Mouse (Mus musculus) midbrain, embryonic 11.5 days (tissue): ENCODE data around the gene Hpse. TPM values are rescaled to one million over a fixed set of nuclear protein-coding genes. Genes with fewer than 3 reads are reported as not detected.

Source experiments
- ATAC-seq: fragments of 200-750 bp; cut with Nextera tagmentation; 2 replicates; pipeline ENCODE4 v1.8.0; 2017; ENCODE audit warnings: moderate TSS enrichment, moderate library complexity; ENCODE audit not compliant: low FRiP score
- DNase-seq: peaks from one replicate; pipeline ENCODE4 v3.0.0; 2015; ENCODE audit warnings: low spot score; ENCODE audit errors: missing footprints
- H3K27ac ChIP-seq: fragments of 300-500 bp; sonication (generic); 2 replicates; pipeline ENCODE4 v1.5.1; 2014; ENCODE audit warnings: low read depth, low read length
- H3K27me3 ChIP-seq: fragments of 300-500 bp; sonication (generic); 2 replicates; pipeline ENCODE4 v1.6.1; 2014; ENCODE audit warnings: mild to moderate bottlenecking, low read length, moderate library complexity, mixed read lengths; ENCODE audit not compliant: control insufficient read depth, insufficient read depth
- H3K36me3 ChIP-seq: fragments of 300-500 bp; sonication (generic); 2 replicates; pipeline ENCODE4 v1.6.1; 2014; ENCODE audit warnings: mild to moderate bottlenecking, low read length, moderate library complexity, mixed read lengths; ENCODE audit not compliant: control insufficient read depth, insufficient read depth
- H3K4me1 ChIP-seq: fragments of 300-500 bp; sonication (generic); 2 replicates; pipeline ENCODE4 v1.6.1; 2014; ENCODE audit warnings: low read length; ENCODE audit not compliant: control insufficient read depth, insufficient read depth
- H3K4me2 ChIP-seq: fragments of 300-500 bp; sonication (generic); 2 replicates; pipeline ENCODE4 v1.6.1; 2014; ENCODE audit warnings: mild to moderate bottlenecking, moderate library complexity
- H3K4me3 ChIP-seq: fragments of 300-500 bp; sonication (generic); 2 replicates; pipeline ENCODE4 v1.5.1; 2014; ENCODE audit warnings: low read depth, low read length
- H3K9ac ChIP-seq: fragments of 300-500 bp; sonication (generic); 2 replicates; pipeline ENCODE4 v1.6.1; 2014; ENCODE audit warnings: low read length
- H3K9me3 ChIP-seq: fragments of 300-500 bp; sonication (generic); 2 replicates; pipeline ENCODE4 v1.6.1; 2016; ENCODE audit warnings: low read length; ENCODE audit not compliant: control insufficient read depth
- WGBS: fragments of 180-500 bp; shearing (Covaris S2); extraction: QIAGEN DNeasy Blood & Tissue Kit; methylation state at CpG from one replicate; pipeline ENCODE4 v1.1.7; 2014; 5-methylcytosine and 5-hydroxymethylcytosine counted together
- polyA plus RNA-seq: library from polyadenylated mRNA; unstranded; fragments of >200 nt; fragmentation: Nextera tagmentation; extraction: Ambion mirVana; gene quantifications from 2 replicates; pipeline ENCODE4 v1.2.1, GENCODE M21; 2014

Gene Hpse
- polyA plus RNA-seq, 1 experiment from 2014 or later: 1.3 TPM

DNA sequence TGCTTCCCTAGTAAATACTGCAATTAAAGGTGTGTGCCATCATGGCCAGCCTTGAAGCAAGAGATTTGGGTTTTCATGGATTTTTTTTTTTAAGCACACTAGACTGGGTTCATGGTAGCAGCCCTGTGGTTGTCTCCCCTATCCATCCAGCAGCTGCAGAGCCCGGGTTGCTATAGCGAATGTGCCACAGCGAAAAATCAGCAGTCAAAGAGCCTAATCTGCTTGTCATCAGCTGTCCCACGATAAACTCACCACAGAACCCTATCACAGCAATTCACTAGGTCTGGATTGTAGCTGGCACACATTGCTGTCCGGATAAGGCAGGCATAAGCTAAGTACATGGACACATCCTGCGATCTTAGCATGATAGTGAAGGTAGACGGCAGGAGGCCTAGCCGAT, 17.4 kb upstream of the Hpse start:
- peak; percentile 81 for DNase-seq
- H3K4me1 ChIP-seq: no peaks in the 10 kb centered on the region
- H3K27ac ChIP-seq: no peak overlapping the region
- no peak overlapping the region for H3K4me3 ChIP-seq
- no peak for ATAC-seq
- H3K9ac ChIP-seq: no peak overlapping the region
- no peaks in the 10 kb centered on the region for H3K27me3 ChIP-seq
- H3K4me2 ChIP-seq: no peak overlapping the region
- 89% methylated on average over 8 of the region's 8 CpGs for WGBS
- H3K36me3 ChIP-seq: no peaks in the 10 kb centered on the region
- no peaks in the 10 kb centered on the region for H3K9me3 ChIP-seq

DNA sequence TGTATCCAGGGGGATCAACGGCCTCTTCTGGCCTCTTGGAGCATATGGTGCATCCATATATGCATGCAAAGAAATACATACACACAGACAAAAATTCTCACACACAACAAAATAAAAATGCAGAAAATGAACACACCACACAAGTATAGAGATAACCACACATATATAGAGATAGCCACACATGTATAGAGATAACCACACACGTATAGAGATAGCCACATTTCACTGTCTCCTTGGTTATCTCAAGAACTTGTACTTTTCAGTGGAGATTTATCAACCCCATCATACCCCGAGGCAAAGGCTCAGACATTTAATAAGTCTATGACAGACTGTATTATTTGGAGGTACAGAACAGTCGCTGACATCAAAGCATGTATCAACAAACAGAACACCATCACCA, 15.0 kb upstream of the Hpse start:
- Histone ChIP-seq H3K9ac (no peak overlapping the region), H3K9me3 (no peaks in the 10 kb centered on the region), H3K4me2 (no peak overlapping the region), H3K27ac (no peak overlapping the region), H3K36me3 (no peaks in the 10 kb centered on the region), H3K27me3 (no peaks in the 10 kb centered on the region), H3K4me1 (no peaks in the 10 kb centered on the region), H3K4me3 (no peak overlapping the region)
- ATAC-seq: no peak
- no peak for DNase-seq
- 84% methylated on average over 4 of the region's 4 CpGs for WGBS

DNA sequence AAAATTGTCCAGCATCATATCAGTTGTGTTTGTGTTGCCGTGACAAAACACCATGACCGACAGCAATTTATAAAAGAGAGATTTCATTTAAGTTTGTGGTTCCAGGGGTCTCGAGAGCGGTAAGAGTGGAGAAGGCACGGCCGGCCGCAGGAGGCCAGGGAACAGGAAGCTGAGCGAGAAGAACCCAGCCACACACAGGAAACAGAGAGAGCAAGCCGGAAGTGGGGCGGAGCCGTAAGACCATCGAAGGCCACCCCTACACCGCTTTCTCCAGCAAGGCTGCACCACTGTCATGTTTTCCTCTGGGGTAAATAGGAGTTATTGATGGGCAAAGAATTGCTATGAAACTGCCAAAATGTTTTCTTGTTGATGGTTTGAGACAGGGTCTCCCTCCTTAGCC, 9.2 kb upstream of the Hpse start:
- H3K9me3 ChIP-seq: no peaks in the 10 kb centered on the region
- no peak for ATAC-seq

DNA sequence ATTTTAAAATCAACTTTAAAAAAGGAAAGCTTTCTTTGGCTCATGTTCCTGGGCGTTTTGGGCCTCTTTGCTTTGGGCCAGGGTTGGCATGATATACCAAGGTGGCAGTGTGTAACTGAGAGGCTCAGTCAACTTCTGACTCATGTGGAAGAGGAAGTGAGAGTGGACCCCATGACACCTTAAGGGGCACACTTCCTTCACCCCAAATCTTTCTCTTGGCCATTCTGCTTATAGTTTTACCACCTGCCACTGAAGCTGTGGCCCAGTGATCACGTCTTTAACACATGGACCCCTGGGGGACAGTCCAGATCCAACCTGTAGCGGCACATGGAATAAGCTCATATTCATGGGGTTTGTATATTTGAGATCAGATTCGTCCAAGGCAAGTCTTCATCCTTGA, 6.5 kb upstream of the Hpse start:
- H3K4me2 ChIP-seq: no peak overlapping the region
- no peak overlapping the region for H3K9ac ChIP-seq
- no peak overlapping the region for H3K4me3 ChIP-seq
- no peak overlapping the region for H3K27ac ChIP-seq
- no peaks in the 10 kb centered on the region for H3K27me3 ChIP-seq
- WGBS: 80% methylated on average over 4 of the region's 4 CpGs
- no peaks in the 10 kb centered on the region for H3K9me3 ChIP-seq
- ATAC-seq: no peak
- no peaks in the 10 kb centered on the region for H3K36me3 ChIP-seq
- no peaks in the 10 kb centered on the region for H3K4me1 ChIP-seq
- no peak for DNase-seq

More for the DNA sequence above, 9.2 kb upstream of the Hpse start:
- Histone ChIP-seq H3K36me3 (no peaks in the 10 kb centered on the region), H3K27ac (no peak overlapping the region), H3K4me3 (no peak overlapping the region), H3K9ac (no peak overlapping the region), H3K4me1 (no peaks in the 10 kb centered on the region), H3K4me2 (no peak overlapping the region), H3K27me3 (no peaks in the 10 kb centered on the region)
- 90% methylated on average over 13 of the region's 13 CpGs for WGBS
- DNase-seq: no peak

DNA sequence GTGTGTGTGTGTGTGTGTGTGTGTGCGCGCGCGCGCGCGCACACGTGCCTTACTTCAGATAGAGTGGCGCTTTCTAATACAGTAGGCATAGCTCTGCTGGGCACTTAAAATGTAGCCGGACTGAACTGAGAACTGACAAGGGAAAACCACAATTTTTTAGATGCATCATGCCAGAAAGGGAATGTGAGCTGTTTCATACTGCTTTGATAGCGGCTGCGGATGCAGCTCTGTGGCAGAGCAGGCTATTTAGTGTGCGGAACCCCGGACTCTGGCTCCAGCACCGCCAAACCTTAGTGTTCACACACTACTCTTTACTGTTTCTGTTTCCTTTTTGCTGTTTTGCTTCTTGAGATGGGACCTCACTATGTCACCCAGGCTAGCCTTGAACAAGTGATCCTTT, 2.8 kb downstream of the Hpse start:
- H3K27me3 ChIP-seq: peaks cover 13% of the 10 kb centered on the region
- no peak overlapping the region for H3K9ac ChIP-seq
- peaks cover 2% of the 10 kb centered on the region; the same call in 1 of the 2 replicates for H3K4me1 ChIP-seq
- H3K27ac ChIP-seq: no peak overlapping the region
- DNase-seq (no peak), ATAC-seq (no peak)
- H3K9me3 ChIP-seq: no peaks in the 10 kb centered on the region
- H3K4me3 ChIP-seq: no peak overlapping the region
- 97% methylated on average over 15 of the region's 15 CpGs for WGBS
- no peak overlapping the region for H3K4me2 ChIP-seq
- no peaks in the 10 kb centered on the region for H3K36me3 ChIP-seq

DNA sequence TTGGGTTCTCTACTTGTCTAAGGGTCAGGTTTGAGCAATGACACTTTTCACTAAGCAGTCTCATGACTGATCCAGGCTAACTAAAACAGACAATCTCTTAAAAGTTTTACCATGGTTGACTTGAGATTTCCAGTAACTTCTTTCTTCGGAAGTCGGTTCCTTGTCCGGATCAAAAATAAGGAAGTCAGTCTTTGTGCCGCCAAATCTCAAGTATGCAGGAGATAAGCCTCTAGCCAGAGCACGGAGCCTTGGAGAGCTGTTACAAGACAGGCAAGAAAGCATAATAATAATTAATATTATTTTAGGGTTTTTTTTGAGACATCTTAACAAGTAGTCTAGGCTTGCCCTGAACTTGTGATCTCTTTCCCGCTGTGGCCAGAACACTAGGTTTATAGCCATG, 8.3 kb downstream of the Hpse start:
- H3K9me3 ChIP-seq: no peaks in the 10 kb centered on the region
- no peak overlapping the region for H3K9ac ChIP-seq
- DNase-seq: no peak
- H3K27me3 ChIP-seq: no peaks in the 10 kb centered on the region
- H3K4me2 ChIP-seq: no peak overlapping the region
- whole genome bisulfite sequencing: 91% methylated on average over 6 of the region's 6 CpGs
- H3K4me3 ChIP-seq: no peak overlapping the region
- no peak for ATAC-seq
- H3K27ac ChIP-seq: no peak overlapping the region
- no peaks in the 10 kb centered on the region for H3K36me3 ChIP-seq
- H3K4me1 ChIP-seq: peaks cover 2% of the 10 kb centered on the region; the same call in 1 of the 2 replicates

DNA sequence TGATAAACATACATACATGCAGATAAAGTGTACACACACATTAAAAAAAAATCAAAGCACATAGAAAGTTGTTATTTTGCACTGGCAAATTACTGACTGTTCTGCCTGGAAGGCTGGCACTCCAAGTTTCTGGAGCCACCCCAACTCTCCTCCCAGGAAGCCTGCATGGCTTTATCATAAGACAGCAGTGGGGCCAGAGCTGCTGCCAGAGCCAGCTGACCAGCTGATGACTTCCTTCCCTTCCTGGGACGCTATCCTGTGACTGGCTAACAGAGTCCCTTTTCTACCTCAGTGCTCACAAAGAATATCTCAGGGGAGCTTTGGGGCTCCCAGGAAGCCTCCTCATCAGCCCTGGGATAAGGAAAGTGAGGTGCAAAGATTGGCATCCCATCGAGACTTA, 9.5 kb downstream of the Hpse start:
- Histone ChIP-seq H3K9ac (no peak overlapping the region), H3K4me3 (no peak overlapping the region), H3K27ac (no peak overlapping the region), H3K4me2 (no peak overlapping the region), H3K4me1 (peaks cover 2% of the 10 kb centered on the region; the same call in 1 of the 2 replicates), H3K27me3 (no peaks in the 10 kb centered on the region), H3K36me3 (no peaks in the 10 kb centered on the region), H3K9me3 (no peaks in the 10 kb centered on the region)
- ATAC-seq: no peak
- DNase-seq: no peak
- 81% methylated on average over 2 of the region's 2 CpGs for WGBS

DNA sequence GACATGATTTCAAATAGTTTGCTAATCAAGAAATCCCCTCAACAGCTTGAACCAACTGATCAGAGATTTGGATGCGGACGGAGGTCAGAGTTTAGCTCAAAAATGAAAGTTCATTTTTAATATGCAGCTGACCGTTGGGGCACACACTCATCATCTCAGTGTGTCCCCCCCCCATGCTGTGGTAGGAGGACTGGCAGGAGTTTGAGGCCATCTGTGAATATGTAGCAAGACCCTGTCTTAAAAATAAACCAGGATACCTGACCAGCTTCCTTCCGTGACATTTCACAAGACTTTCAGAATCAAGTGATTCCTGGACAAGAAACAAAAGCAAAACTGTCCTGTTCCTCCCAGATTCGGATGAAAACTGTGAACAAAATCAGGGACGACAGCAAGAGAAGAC, 10.5 kb downstream of the Hpse start:
- H3K27me3 ChIP-seq: no peaks in the 10 kb centered on the region
- no peak overlapping the region for H3K4me3 ChIP-seq
- H3K4me2 ChIP-seq: no peak overlapping the region
- H3K36me3 ChIP-seq: no peaks in the 10 kb centered on the region
- peaks cover 2% of the 10 kb centered on the region; the same call in 1 of the 2 replicates for H3K4me1 ChIP-seq
- no peak overlapping the region for H3K9ac ChIP-seq
- ATAC-seq (no peak), DNase-seq (no peak)
- WGBS: 89% methylated on average over 6 of the region's 6 CpGs
- H3K27ac ChIP-seq: no peak overlapping the region
- no peaks in the 10 kb centered on the region for H3K9me3 ChIP-seq

DNA sequence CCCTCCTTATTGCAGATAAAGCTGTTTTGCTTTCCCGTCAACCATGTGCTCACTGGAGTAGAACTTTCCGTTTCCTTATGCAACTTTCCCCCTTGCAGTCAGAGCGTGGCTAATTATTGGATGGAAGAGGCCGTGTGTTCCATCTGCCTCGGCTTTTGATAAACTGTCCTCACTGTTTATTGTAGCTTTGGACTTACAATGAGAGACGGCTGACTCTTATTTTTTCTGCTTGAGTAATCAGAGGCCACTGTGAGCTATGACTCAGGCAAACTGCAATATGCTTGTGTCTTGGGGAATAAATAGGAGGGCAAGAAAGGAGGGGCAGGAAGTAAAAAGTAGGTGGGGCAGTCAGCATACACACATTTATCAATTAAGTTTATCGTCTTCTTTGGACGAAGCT, 12.8 kb downstream of the Hpse start:
- DNase-seq (no peak), ATAC-seq (no peak)
- WGBS: 64% methylated on average over 8 of the region's 8 CpGs
- Histone ChIP-seq H3K4me2 (no peak overlapping the region), H3K36me3 (no peaks in the 10 kb centered on the region), H3K9ac (no peak overlapping the region), H3K27me3 (no peaks in the 10 kb centered on the region), H3K27ac (no peak overlapping the region), H3K4me1 (no peaks in the 10 kb centered on the region), H3K9me3 (no peaks in the 10 kb centered on the region), H3K4me3 (no peak overlapping the region)

DNA sequence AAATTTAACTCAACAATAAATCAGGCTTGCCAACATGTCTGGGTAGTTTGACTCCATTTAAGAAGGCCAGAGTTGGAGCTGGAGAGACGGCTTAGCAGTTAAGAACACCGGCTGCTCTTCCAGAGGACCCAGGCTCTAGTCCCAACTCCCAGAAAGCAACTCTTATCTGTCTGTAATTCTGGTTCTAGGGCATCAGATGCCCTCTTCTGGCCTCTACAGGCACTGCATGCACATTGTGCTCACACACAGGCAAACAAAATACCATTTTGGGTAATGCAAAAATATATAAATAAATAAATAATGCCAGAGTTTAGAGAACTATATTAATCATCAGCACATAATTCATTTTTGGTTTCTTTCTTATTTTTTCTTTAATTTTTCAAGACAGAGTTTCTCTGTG, 15.2 kb downstream of the Hpse start:
- no peaks in the 10 kb centered on the region for H3K9me3 ChIP-seq
- no peak overlapping the region for H3K4me3 ChIP-seq
- no peak overlapping the region for H3K9ac ChIP-seq
- no peak for DNase-seq
- no peaks in the 10 kb centered on the region for H3K4me1 ChIP-seq
- 94% methylated on average over 2 of the region's 2 CpGs for WGBS
- no peak overlapping the region for H3K27ac ChIP-seq
- H3K27me3 ChIP-seq: no peaks in the 10 kb centered on the region
- H3K36me3 ChIP-seq: no peaks in the 10 kb centered on the region
- no peak for ATAC-seq
- H3K4me2 ChIP-seq: no peak overlapping the region
